Mouse (Mus musculus): ENCODE data around the gene Cd3eap. TPM values are rescaled to one million over a fixed set of nuclear protein-coding genes. Genes with fewer than 3 reads are reported as not detected.

Gene Cd3eap
- 7.1 and 7.3 TPM in 2 replicates for total RNA-seq (2017)

DNA sequence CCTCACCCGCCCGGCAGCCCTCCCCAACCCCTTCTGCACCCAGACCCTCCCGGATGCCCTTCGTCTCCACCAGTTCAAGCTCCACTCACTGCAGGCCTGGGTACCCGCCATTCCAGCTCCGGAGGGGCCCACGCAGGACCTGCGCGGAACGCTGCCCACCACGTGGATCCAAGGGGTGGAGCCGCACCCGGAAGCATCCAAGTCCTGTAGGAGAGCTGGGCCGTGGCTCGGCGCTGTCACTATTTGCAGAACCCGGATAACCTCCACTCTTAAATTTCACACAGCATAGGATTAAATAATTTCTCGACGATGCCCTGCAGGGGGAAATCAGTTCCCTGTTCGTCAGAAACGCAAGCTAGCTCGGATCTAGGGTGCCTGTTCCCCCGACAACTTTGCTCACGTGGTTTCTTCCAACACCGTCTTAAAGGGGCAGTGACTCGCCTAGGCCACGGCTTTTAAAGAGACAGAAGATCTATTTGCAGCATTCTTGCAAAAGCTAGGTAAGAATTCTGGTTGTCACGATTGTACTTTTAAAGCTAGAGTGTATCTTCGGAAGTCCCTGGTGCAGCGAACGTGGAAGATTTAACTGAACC lies at the start of gene Cd3eap, which contains the start of gene Ppp1r13l:
Cd3eap (minus strand) TSS at position 185 of the 593 bp plus-strand sequence.
Ppp1r13l (plus strand) TSS at position 451 of the 593 bp plus-strand sequence.
- peak; percentile 42 for ATAC-seq (ENCODE audit: extremely low read depth, insufficient number of reproducible peaks, low FRiP score, poor library complexity, severe bottlenecking)

DNA sequence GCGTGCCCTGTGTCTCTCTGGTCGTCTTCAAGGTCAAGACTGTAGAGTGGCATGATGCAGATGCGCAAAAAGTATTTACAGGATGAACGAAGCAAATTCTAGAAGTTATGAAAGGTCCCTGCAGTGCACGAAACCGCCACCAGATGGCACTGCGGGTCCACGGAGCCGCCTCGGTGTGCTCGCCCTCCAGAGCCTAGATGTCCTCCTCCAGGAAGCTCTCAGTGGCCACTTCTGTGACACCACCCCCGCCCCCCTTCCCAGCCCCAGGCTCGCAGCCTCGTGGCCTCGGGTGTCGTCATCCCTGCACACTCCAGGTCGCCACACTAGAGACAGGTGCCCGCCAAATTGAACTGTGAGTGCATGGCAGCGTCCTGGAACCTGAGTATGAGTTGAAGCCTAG lies 46.1 kb upstream of the Cd3eap start:
- peak; percentile 71 for ATAC-seq (ENCODE audit: extremely low read depth, insufficient number of reproducible peaks, low FRiP score, poor library complexity, severe bottlenecking)

GRCm38 (mm10) chr7:19404476-19404875 lies 45.2 kb upstream of the Cd3eap start, which contains the start of gene Ckm:
Ckm (plus strand) TSS chr7:19404776.
- ATAC-seq (ENCODE audit: extremely low read depth, insufficient number of reproducible peaks, low FRiP score, poor library complexity, severe bottlenecking): no peak

GRCm38 (mm10) chr7:19403731-19404296 lies 44.5 kb upstream of the Cd3eap start, which contains the start of gene Klc3:
Klc3 (minus strand) TSS chr7:19404104.
- peak; percentile 51 for ATAC-seq (ENCODE audit: extremely low read depth, insufficient number of reproducible peaks, low FRiP score, poor library complexity, severe bottlenecking)

DNA sequence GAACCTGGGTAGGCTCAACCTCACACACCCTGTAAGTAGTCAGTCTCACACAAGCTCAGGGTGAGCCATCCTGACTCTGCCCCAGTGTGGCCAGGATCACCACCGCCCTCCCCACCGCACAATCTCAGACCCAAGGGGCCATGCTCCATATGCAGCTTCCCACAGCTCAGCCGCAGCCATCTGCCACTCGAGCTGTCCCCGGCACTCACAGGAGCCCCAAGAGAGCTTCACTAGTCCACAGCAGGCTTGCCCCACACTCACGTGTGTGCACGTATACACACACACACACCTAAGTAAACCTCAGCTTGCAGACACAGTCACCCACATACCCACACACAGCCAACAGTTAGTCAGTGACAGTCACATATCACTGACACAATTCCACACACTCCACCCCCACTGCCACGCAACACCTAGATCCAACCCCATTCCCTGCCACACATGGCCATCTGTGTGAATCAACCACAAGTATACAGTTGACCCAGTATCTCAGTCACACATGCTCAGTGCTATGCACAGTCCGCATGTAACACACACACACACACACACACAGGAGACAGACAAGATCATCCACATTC lies 43.3 kb upstream of the Cd3eap start:
- ATAC-seq (ENCODE audit: extremely low read depth, insufficient number of reproducible peaks, low FRiP score, poor library complexity, severe bottlenecking): no peak

DNA sequence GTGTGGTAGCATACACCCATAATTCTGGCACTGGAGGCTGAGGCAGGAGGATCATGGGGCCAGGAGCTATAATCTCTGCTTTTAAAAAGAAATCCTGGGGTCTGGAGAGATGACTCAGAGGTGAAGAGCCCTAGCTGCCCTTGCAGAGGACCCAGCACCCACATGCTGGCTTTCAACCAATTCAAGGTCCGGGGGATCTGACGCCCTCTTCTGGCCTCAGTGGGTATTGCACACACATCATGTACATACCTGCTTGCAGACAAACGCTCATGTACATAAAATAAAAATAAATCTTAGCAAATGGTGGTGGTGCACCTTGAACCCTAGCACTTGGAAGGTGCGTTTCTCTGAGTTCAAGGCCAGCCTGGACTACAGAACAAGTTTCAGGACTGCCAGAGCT lies 41.7 kb upstream of the Cd3eap start:
- ATAC-seq (ENCODE audit: extremely low read depth, insufficient number of reproducible peaks, low FRiP score, poor library complexity, severe bottlenecking): no peak

GRCm38 (mm10) chr7:19399496-19400280 lies 40.4 kb upstream of the Cd3eap start:
- no peak for ATAC-seq (ENCODE audit: extremely low read depth, insufficient number of reproducible peaks, low FRiP score, poor library complexity, severe bottlenecking)

DNA sequence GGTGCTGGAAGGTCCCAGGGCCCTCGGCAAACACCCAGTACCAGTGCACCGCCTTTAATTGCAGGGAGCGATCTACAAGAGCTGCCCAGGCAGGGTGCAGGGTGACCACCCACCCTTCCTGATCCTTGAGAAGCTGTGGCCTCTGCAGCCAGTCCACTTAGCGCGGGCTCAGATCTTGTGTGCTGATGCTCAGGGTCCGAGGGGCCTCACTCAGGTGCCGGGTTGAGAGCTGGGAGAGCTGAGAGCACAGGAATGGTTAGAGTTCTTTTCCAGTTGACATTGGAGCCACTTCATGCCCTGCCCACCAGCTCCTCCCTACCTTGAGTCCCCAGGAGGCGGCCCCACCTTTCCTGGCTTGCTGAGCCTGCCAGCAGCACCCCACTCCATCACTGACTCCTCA lies 35.2 kb upstream of the Cd3eap start:
- ATAC-seq (ENCODE audit: extremely low read depth, insufficient number of reproducible peaks, low FRiP score, poor library complexity, severe bottlenecking): no peak

DNA sequence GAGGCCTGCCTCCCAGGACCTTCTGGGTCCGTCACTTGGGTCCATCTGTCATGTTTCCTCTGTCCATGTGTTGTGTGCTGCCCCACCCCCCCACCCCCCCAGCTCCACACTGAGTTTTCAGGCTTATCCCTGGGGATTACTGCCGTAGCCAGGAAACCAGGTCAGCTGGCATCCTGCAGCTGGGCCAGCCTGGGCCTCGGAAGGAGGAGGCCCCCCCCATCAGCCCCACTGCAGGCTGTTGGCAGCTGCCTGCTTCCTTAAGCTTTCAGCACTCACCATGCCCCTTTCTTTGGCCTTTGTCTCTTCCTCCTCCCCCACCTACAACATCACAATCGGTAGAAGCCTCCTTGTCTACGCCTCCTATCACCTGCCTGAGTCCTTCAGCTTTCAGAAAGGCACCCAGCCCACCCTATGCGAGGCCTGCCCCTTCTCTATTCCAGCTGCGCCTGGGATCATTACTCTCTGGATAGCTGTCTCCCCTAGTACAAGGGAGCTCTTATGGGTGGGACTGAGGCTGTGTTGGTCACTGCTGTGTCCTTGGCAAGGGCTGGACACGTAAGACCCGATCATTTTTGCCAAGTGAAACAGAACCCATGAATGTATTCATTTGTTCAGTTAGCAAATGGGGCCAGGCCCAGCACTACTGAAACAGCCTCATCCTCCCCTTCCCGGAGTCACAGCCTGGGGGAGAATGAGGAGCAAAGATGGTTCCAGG lies 29.6 kb upstream of the Cd3eap start:
- no peak for ATAC-seq (ENCODE audit: extremely low read depth, insufficient number of reproducible peaks, low FRiP score, poor library complexity, severe bottlenecking)

DNA sequence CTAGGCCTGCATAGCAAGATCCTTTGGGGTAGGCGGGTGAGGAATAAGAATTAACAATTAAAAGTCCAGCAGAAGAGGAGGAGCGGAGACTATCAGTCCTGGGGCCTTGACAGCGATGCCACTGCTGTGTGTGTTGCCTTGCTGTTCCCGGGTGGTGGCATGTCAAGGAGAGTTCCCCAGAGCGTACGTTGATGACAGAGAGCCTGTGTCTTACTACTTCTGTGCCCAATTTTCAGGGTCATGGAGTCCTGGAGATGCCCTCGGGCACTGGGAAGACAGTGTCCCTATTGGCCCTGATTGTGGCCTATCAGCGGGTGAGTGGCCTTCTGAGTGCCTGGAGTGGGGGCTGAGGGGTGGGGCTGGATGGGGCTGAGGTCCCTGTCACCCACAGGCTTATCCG lies 24.4 kb upstream of the Cd3eap start:
- ATAC-seq (ENCODE audit: extremely low read depth, insufficient number of reproducible peaks, low FRiP score, poor library complexity, severe bottlenecking): no peak

DNA sequence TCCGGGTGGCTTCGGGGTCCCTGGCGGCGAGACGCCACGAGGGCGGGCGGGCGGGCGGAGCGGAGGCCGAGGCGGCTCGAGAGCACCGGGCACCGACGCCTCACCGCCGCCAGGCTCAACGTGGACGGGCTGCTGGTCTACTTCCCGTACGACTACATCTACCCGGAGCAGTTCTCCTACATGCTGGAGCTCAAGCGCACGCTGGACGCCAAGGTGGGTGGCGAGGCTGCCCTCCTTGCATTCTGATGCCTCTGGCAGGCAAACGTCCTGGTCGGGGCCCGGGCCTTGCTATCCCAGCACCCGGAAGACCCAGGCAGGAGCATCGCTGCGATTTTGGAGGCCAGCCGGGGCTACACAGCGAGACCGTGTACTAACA lies 22.9 kb upstream of the Cd3eap start:
- ATAC-seq (ENCODE audit: extremely low read depth, insufficient number of reproducible peaks, low FRiP score, poor library complexity, severe bottlenecking): no peak

DNA sequence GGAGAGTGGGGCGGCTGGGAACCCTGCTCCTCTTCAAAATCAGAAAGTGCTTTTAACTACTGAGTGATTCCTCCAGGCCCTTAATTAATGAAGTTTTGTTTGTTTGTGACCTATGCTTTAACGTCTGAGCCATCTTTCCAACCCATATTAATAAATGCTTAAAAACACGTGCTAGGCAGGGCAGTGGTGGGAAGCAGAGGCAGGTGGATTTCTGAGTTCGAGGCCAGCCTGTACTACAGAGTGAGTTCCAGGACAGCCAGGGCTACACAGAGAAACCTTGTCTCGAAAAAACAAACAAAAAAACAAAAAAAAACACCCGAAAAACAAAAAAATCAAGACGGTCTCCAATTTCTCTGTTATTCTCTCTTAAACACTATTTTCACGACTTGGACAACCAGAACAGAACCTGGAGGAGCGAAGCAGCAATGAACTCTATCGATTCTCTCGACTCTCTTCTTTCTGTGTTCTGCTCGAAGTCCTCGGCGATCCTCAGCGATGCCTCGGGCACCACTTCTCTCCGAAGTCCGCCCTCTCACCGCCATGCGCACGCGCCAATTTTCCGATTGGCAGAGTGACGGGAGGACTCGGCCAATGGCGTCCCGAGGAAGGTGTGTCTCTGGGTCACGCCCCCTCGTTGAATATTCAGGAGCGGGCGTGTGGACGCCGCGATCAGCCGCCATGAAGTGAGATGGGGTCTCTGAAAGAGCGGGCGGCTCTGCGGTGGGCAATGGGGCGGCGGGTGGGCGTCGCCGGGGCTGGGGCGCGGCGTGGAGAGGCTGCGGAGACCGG lies 22.3 kb upstream of the Cd3eap start, which contains the start of gene Ercc2:
Ercc2 (plus strand) TSS at position 634 of the 789 bp plus-strand sequence.
- peak; percentile 98 for ATAC-seq (ENCODE audit: extremely low read depth, insufficient number of reproducible peaks, low FRiP score, poor library complexity, severe bottlenecking)

GRCm38 (mm10) chr7:19378049-19378448 lies 18.8 kb upstream of the Cd3eap start:
- no peak for ATAC-seq (ENCODE audit: extremely low read depth, insufficient number of reproducible peaks, low FRiP score, poor library complexity, severe bottlenecking)

GRCm38 (mm10) chr7:19376019-19376418 lies 16.7 kb upstream of the Cd3eap start:
- no peak for ATAC-seq (ENCODE audit: extremely low read depth, insufficient number of reproducible peaks, low FRiP score, poor library complexity, severe bottlenecking)

GRCm38 (mm10) chr7:19375368-19375767 lies 16.1 kb upstream of the Cd3eap start:
- no peak for ATAC-seq (ENCODE audit: extremely low read depth, insufficient number of reproducible peaks, low FRiP score, poor library complexity, severe bottlenecking)

DNA sequence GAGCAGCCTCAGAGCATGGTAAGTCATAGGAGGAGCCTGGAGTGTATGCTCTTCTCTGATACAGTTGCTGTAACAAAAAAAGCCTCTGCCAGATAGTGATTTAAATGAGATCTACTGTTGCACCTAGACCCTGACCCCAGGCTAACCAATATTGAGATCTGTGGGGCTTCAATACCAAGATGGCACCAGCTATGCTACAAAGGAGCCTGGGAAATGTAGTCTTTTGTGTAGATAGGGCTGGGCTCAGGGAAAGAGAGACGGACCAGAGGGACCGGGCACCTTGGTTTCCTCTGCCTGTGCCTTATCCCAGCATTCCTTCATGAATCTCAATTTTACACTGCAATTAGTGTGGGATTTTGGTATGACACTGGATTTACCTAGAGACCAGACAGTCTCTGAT lies 14.1 kb upstream of the Cd3eap start:
- no peak for ATAC-seq (ENCODE audit: extremely low read depth, insufficient number of reproducible peaks, low FRiP score, poor library complexity, severe bottlenecking)

DNA sequence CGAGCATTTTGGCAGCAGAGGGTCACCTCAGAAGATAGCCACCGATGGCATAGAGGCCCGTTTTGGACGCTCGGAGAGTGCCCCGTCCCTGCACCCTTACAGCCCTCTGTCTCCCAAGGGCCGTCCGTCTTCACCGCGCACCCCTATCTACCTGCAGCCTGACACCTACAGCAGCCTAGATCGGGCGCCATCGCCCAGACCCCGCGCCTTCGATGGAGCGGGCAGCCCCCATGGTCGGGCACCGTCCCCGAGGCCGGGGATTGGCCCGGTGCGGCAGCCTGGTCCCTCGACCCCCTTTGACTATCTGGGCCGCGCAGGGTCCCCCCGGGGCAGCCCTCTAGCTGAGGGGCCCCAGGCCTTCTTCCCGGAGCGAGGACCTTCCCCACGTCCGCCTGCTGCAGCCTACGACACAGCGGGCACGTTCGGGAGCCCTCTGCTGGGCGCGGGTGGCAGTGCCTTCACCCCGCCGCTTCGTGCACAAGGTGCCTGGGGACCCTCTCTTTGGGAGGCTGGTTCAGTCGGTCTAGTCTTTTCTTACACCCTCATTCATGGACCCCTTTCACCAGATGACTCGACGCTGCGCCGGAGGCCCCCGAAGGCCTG lies 10.6 kb upstream of the Cd3eap start:
- peak; percentile 74 for ATAC-seq (ENCODE audit: extremely low read depth, insufficient number of reproducible peaks, low FRiP score, poor library complexity, severe bottlenecking)

- no peak for ATAC-seq (ENCODE audit: extremely low read depth, insufficient number of reproducible peaks, low FRiP score, poor library complexity, severe bottlenecking)
Measured at GRCm38 (mm10) chr7:19368380-19368779, 9.1 kb upstream of the Cd3eap start.

Measured in neutrophil, adult 5-6 weeks (primary cell).